Mouse (Mus musculus) 416B (cell line): ENCODE data around the gene Lipo4.
"Not testable (repeated sequence)": the region's sequence is repeated elsewhere in the genome, so short reads cannot be mapped to it uniquely, and the experiment has no call there.

Source experiments
- DNase-seq: peaks from one replicate; pipeline ENCODE4 v3.0.0; 2011; ENCODE audit warnings: low read depth

Lipo4 gene

GRCm38 (mm10) chr19:33517680-33518079 is at the start of gene Lipo4:
Gene Lipo4 (minus strand): TSS chr19:33517780.
- no peak for DNase-seq

GRCm38 (mm10) chr19:33456426-33456825 is 61.2 kb downstream of the Lipo4 start:
- not testable (repeated sequence) for DNase-seq

GRCm38 (mm10) chr19:33453725-33454124 is 63.9 kb downstream of the Lipo4 start:
- DNase-seq, result no peak
